Mouse (Mus musculus): ENCODE measurements around the gene Atg7. TPM values are rescaled to one million over a fixed set of nuclear protein-coding genes. Genes with fewer than 3 reads are reported as not detected.

Gene Atg7
- total RNA-seq, 2 experiments from 2014 or later, result 15.3 to 16.1 TPM

Other genes starting within 250 kb of the Atg7 start
- under 1 TPM; 0.12 to 0.14 TPM for gene Hrh1, start 245.2 kb upstream of the Atg7 start, total RNA-seq (2021)

Data from heart, postnatal 10 days (tissue).